Mouse (Mus musculus) midbrain, postnatal 0 days (tissue): ENCODE results near the gene Slc3a1. TPM values are rescaled to one million over a fixed set of nuclear protein-coding genes. Genes with fewer than 3 reads are reported as not detected.

ENCODE experiments used
- ATAC-seq: fragments of 200-750 bp; cut with Nextera tagmentation; 2 replicates; pipeline ENCODE4 v1.8.0; 2017; ENCODE audit warnings: moderate number of reproducible peaks, mild to moderate bottlenecking, moderate TSS enrichment, moderate library complexity; ENCODE audit not compliant: low FRiP score
- DNase-seq: peaks from one replicate; pipeline ENCODE4 v3.0.0-alpha.2; 2015; ENCODE audit warnings: low spot score
- H3K27ac ChIP-seq: fragments of 300-500 bp; sonication (generic); 2 replicates; pipeline ENCODE4 v1.5.1; 2014; ENCODE audit warnings: low read depth, mild to moderate bottlenecking, low read length, mixed read lengths
- H3K27me3 ChIP-seq: fragments of 300-500 bp; sonication (generic); 2 replicates; pipeline ENCODE4 v1.6.1; 2014; ENCODE audit warnings: low read length, control low read depth, mixed read lengths; ENCODE audit not compliant: insufficient read depth
- H3K36me3 ChIP-seq: fragments of 300-500 bp; sonication (generic); 2 replicates; pipeline ENCODE4 v1.6.1; 2014; ENCODE audit warnings: low read length, control low read depth, mixed read lengths; ENCODE audit not compliant: insufficient read depth
- H3K4me1 ChIP-seq: fragments of 300-500 bp; sonication (generic); 2 replicates; pipeline ENCODE4 v1.6.1; 2014; ENCODE audit warnings: mild to moderate bottlenecking, control low read depth, antibody characterized with exemption, low read length, mixed read lengths; ENCODE audit not compliant: insufficient read depth
- H3K4me2 ChIP-seq: fragments of 300-500 bp; sonication (generic); 2 replicates; pipeline ENCODE4 v1.6.1; 2014; ENCODE audit warnings: low read depth, mild to moderate bottlenecking, low read length, mixed read lengths; ENCODE audit not compliant: poor library complexity, severe bottlenecking
- H3K4me3 ChIP-seq: fragments of 300-500 bp; sonication (generic); 2 replicates; pipeline ENCODE4 v1.5.1; 2014; ENCODE audit warnings: low read depth, mild to moderate bottlenecking, low read length, moderate library complexity
- H3K9ac ChIP-seq: fragments of 300-500 bp; sonication (generic); replicated peaks from 2 replicates; pipeline ENCODE4 v1.6.1; 2014; ENCODE audit warnings: mild to moderate bottlenecking, low read length, moderate library complexity, mixed read lengths; ENCODE audit not compliant: poor library complexity, severe bottlenecking
- H3K9me3 ChIP-seq: fragments of 300-500 bp; sonication (generic); 2 replicates; pipeline ENCODE4 v1.6.1; 2016; ENCODE audit warnings: low read length, control low read depth
- CTCF ChIP-seq: IDR thresholded peaks from 2 replicates; pipeline ENCODE4 v1.5.1; 2016; ENCODE audit warnings: antibody characterized with exemption, mild to moderate bottlenecking
- WGBS: fragments of 180-500 bp; shearing (Covaris S2); extraction: QIAGEN DNeasy Blood & Tissue Kit; methylation state at CpG from one replicate; pipeline ENCODE4 v1.1.7; 2014; 5-methylcytosine and 5-hydroxymethylcytosine counted together
- polyA plus RNA-seq: library from polyadenylated mRNA; unstranded; fragments of >200 nt; fragmentation: Nextera tagmentation; extraction: Ambion mirVana; gene quantifications from 2 replicates; pipeline ENCODE4 v1.2.1, GENCODE M21; 2015
- total RNA-seq: library from RNA; depleted of rRNA; stranded (reverse); fragments of >200 nt; gene quantifications from 2 replicates; pipeline ENCODE4 v1.2.3, GENCODE M21; 2014

The Slc3a1 gene
- total and polyA plus RNA-seq, 2 experiments from 2014 or later, result 0.14 to 0.27 TPM

DNA sequence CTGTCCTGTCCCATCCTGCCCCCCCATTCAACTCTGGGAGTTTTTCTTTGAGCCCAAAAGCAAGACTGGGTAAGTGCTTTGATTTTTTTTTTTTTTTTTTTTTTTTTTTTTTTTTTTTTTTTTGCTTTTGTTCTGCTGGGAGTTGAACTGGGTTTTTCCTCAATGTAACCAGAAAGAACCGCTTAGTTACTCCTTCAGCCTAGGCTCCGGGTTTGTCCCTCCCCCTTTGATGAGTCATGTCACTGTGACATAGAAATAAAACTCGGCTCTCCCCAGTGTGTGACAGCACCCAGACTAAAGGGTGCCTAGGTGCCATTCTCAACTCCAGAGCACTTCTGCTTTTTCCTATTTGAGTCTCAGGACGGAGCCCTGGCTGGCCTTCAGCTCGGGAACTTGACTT lies 9.4 kb upstream of the Slc3a1 start:
- H3K9ac ChIP-seq, result no peak overlapping the region
- H3K4me2 ChIP-seq, result no peak overlapping the region
- H3K36me3 ChIP-seq, result no peaks in the 10 kb centered on the region
- H3K27ac ChIP-seq, result no peak overlapping the region
- WGBS, result 80% methylated on average over 5 of the region's 5 CpGs
- no peak overlapping the region for H3K4me3 ChIP-seq
- DNase-seq, result no peak
- no peaks in the 10 kb centered on the region for H3K9me3 ChIP-seq
- no peaks in the 10 kb centered on the region for H3K4me1 ChIP-seq
- TF ChIP-seq CTCF, result no peak
- no peak for ATAC-seq
- H3K27me3 ChIP-seq, result no peaks in the 10 kb centered on the region

DNA sequence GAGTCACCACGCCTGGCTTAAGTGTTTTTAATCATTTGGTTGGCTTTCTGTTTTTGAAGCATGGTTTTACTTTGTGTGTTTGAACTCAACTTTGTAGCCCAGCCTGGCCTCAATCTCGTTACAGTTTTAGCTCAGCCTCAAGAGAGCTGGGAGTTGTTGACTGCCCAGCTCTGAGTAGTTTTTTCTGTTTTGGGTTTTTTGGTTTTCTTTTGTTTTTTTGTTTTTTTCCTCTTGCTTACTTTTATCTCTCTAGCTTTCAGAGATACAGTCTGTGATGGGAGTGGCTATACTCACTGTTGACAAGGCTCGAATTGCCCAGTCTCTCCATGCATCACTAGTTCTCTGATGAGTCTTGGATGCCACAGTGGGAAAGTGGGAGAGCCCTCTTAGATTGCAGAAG lies 7.8 kb upstream of the Slc3a1 start:
- no peak for TF ChIP-seq CTCF
- Histone ChIP-seq H3K36me3 (no peaks in the 10 kb centered on the region), H3K27ac (no peak overlapping the region), H3K4me3 (no peak overlapping the region), H3K9me3 (no peaks in the 10 kb centered on the region), H3K9ac (no peak overlapping the region), H3K27me3 (no peaks in the 10 kb centered on the region), H3K4me1 (no peaks in the 10 kb centered on the region), H3K4me2 (no peak overlapping the region)
- ATAC-seq, result no peak
- WGBS, result 83% methylated on average over 3 of the region's 3 CpGs
- DNase-seq, result no peak

DNA sequence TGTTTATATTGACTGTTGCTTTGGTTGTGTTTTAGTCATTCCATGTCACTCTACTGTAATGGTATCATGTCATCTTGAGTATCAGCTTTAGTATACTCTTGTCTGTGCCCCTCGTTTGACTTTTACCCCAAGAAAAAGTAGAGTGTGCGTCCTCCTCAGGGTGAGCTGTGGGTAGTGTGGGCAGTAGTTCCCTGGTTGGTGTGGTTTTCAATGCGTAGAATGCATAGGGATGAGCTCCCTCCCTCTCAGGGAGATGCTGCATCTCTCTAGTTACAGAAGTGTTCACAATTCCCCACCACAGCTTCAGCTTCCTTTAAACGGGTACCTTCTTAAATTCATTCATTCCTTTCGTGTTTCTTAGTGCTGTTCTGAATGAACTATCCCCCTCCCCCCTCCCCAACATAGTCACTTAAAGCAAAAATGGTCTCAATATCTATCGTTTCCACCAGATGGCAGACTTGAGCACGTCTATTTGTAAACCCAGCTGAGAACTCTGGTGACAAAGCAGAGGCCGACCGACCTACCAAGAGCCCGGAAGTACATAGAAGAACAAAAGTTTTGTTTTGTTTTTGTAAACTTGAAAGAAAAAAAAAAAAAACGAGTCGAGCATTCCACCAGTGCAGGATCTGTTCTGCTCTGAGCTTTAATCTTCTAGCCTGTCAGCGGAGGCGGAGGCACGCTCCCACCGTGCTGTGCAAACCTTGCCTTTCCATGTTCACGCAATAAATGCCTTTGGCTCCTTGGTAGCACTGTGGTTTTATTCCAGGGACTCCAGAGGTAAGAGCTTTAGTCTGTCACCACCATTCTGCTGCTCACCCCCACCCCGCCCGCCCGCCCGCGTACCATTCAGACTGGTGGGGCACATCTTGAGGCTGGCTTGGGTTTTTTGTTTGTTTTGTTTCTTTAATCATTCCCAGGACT lies 4.7 kb upstream of the Slc3a1 start:
- H3K27me3 ChIP-seq, result no peaks in the 10 kb centered on the region
- H3K4me3 ChIP-seq, result no peak overlapping the region
- WGBS, result 58% methylated on average over 22 of the region's 22 CpGs
- ATAC-seq (peak; percentile 50), DNase-seq (peak; percentile 89)
- H3K4me1 ChIP-seq, result no peaks in the 10 kb centered on the region
- no peak overlapping the region for H3K9ac ChIP-seq
- H3K4me2 ChIP-seq, result no peak overlapping the region
- H3K9me3 ChIP-seq, result no peaks in the 10 kb centered on the region
- no peak overlapping the region for H3K27ac ChIP-seq
- TF ChIP-seq CTCF, result peak; percentile 79
- no peaks in the 10 kb centered on the region for H3K36me3 ChIP-seq

DNA sequence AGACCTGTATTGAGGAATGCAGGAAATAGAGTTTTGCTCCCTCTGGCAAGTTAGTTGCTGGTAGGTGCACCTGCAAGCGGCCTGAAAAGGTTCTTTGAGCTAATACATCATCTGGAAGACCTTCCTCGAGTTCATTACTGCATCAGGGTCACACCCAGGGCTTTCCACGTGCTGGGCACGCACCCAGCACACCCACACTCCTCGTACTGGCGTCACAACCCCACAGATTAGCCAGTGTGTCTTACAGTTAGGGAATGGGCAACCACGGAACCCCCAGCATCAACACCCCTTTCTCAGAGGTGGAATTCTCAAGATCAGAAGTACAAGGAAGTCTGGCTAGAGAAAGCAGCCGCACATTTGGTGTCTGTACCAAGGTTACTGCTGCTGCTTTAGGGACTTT lies 3.9 kb upstream of the Slc3a1 start:
- no peak for ATAC-seq
- H3K4me3 ChIP-seq, result no peak overlapping the region
- H3K9ac ChIP-seq, result no peak overlapping the region
- no peak overlapping the region for H3K4me2 ChIP-seq
- DNase-seq, result no peak
- H3K27me3 ChIP-seq, result no peaks in the 10 kb centered on the region
- H3K4me1 ChIP-seq, result no peaks in the 10 kb centered on the region
- WGBS, result 96% methylated on average over 8 of the region's 8 CpGs
- TF ChIP-seq CTCF, result no peak
- H3K9me3 ChIP-seq, result no peaks in the 10 kb centered on the region
- H3K36me3 ChIP-seq, result no peaks in the 10 kb centered on the region
- H3K27ac ChIP-seq, result no peak overlapping the region

DNA sequence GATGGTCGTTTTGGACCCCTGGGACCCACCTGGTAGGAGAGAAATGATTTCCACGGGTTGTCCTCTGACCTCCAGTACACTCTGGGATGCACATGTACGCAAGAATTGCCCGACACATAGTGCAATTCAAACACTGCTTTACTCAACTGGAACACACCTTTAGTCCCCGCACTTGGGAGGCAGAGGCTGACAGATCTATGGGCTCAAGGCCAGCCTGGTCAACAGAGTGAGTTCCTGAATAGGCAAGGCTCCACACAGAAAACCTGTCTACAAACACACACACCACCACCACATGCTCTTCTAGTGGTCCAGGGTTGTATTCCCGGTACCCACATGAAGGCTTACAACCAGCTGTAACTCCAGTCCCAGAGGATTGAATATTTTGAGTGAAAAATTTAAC lies 3.0 kb upstream of the Slc3a1 start:
- WGBS, result 99% methylated on average over 6 of the region's 6 CpGs
- no peak overlapping the region for H3K27ac ChIP-seq
- H3K4me2 ChIP-seq, result no peak overlapping the region
- no peaks in the 10 kb centered on the region for H3K4me1 ChIP-seq
- H3K27me3 ChIP-seq, result no peaks in the 10 kb centered on the region
- no peaks in the 10 kb centered on the region for H3K9me3 ChIP-seq
- no peak overlapping the region for H3K9ac ChIP-seq
- no peak for DNase-seq
- no peak overlapping the region for H3K4me3 ChIP-seq
- H3K36me3 ChIP-seq, result no peaks in the 10 kb centered on the region
- no peak for TF ChIP-seq CTCF
- no peak for ATAC-seq

DNA sequence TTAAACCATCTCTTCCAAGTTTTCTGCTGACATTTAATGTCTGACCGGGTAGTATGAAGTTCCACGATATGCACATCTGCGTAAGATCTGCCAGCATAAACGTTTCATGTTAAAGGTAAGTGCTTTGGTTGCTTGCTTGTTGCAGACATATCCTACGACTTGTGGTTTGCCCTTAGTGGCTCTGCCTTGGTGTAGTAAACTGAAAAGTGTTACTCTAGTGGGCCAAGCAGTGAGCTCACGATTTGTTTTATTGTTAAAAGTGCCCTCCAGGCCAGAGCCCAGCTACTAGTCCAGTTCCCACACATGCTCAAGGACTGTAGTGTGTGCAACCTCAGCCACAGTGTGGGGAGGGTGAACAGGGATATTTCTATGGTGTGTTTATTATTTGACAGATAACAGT lies 1.7 kb upstream of the Slc3a1 start:
- no peaks in the 10 kb centered on the region for H3K9me3 ChIP-seq
- H3K36me3 ChIP-seq, result no peaks in the 10 kb centered on the region
- no peak overlapping the region for H3K9ac ChIP-seq
- WGBS, result 94% methylated on average over 6 of the region's 6 CpGs
- H3K27me3 ChIP-seq, result no peaks in the 10 kb centered on the region
- no peak overlapping the region for H3K4me3 ChIP-seq
- ATAC-seq (no peak), DNase-seq (no peak)
- no peak for TF ChIP-seq CTCF
- no peak overlapping the region for H3K27ac ChIP-seq
- no peaks in the 10 kb centered on the region for H3K4me1 ChIP-seq
- no peak overlapping the region for H3K4me2 ChIP-seq
